ENCODE assay signal across 11 mouse cellular contexts in the genomic region with DNA sequence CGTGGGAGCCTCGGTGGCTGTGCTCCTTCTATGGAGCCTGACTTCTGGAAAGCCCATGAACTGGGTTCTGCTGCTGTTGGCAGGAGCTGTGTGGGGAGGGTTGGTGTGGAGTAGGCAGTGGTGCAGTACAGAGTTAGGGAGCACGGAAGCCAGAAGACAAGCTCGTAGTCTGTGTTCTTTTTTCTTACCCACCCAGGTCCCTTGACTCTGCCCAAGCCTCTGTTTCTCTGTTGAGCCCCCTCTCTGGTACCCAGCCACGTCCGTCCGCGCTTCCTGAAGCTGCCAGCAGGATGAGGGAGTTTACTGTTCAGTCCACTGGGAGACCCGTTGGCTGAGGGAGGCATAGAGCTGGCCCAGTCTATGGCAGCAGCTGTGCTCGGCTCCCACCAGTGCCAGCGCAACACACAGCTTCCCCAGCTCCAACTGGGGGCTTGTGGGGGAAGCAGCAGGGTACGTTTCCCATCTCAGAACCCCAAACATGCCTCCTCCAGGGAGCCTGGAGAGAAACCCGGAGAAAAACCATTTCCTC. TPM values are rescaled to one million over a fixed set of nuclear protein-coding genes. Genes with fewer than 3 reads are reported as not detected.
DNase-seq lines count a peak whose midpoint lies in the region.
"Had no signal": no experiment of that assay in that cellular context is flagged by ENCODE, and none has a peak within 500 bp of the region (broad histone marks: within the 10 kb centered on the region; RNA-seq: fewer than 3 reads in every experiment).

No protein-coding gene starts in this region.

- intact Hi-C loops in left cerebral cortex, postnatal 14 days (cut with DNase I): no loop called here

- peak; percentile 27 to 34 for DNase-seq in left cerebral cortex, postnatal 14 days (ENCODE audit: low spot score in 2 of 2)
- DNase-seq in left cerebral cortex, adult 11 months (ENCODE audit: low spot score): no peak
- DNase-seq in gastrocnemius, postnatal 10 days: peak; percentile 32
- peak; percentile 46 to 69 for DNase-seq in layer of hippocampus, postnatal 14 days (ENCODE audit: low spot score in 2 of 2)
- DNase-seq in right cerebral cortex, postnatal 25 days: peak; percentile 28
- no peak for DNase-seq in thymus, postnatal 0 days (ENCODE audit: low spot score)
- DNase-seq in cerebellum, adult 11-12 months: no peak

RNA-seq across cellular contexts. Expression of a gene that starts 7.3 kb away (rescaled TPM):
- total RNA-seq in left cerebral cortex, postnatal 14 days (2021): under 1 TPM; 0.30 to 0.37 TPM
- total RNA-seq in gastrocnemius, postnatal 10 days (2021): not detected
- total RNA-seq in layer of hippocampus, postnatal 14 days (2021): under 1 TPM; 0.85 to 0.91 TPM
- polyA plus RNA-seq in thymus, postnatal 0 days (2015; fragmentation: Nextera tagmentation; extraction: Ambion mirVana): not detected in 2 replicates
- total RNA-seq: hematopoietic stem cell, adult 5-6 weeks; liver, adult 2 months; megakaryocyte-erythroid progenitor cell, adult 5-6 weeks had no signal
- polyA plus RNA-seq: liver, adult 2 months; spleen, adult 2 months had no signal

RNA-seq across cellular contexts. Expression of a gene that starts 17.7 kb away (rescaled TPM):
- 100 to 1,000 TPM; 155 to 162 TPM for total RNA-seq in left cerebral cortex, postnatal 14 days (2021)
- 100 to 1,000 TPM in 1 of 2 experiments, 10 to 100 TPM in 1; 97.9 to 117 TPM for total RNA-seq in gastrocnemius, postnatal 10 days (2021)
- total RNA-seq in layer of hippocampus, postnatal 14 days (2021): 100 to 1,000 TPM; 152 TPM
- polyA plus RNA-seq in thymus, postnatal 0 days (2015; fragmentation: Nextera tagmentation; extraction: Ambion mirVana): 115 and 123 TPM in 2 replicates

RNA-seq across cellular contexts. Expression of a gene that starts 17.9 kb away (rescaled TPM):
- total RNA-seq in left cerebral cortex, postnatal 14 days (2021): 10 to 100 TPM; 74.5 to 77.9 TPM
- total RNA-seq in gastrocnemius, postnatal 10 days (2021): 10 to 100 TPM; 43.2 to 47.5 TPM
- total RNA-seq in layer of hippocampus, postnatal 14 days (2021): 10 to 100 TPM; 71.4 to 73.2 TPM
- 69.2 and 75.0 TPM in 2 replicates for polyA plus RNA-seq in thymus, postnatal 0 days (2015; fragmentation: Nextera tagmentation; extraction: Ambion mirVana)

RNA-seq across cellular contexts. Expression of a gene that starts 36.4 kb away (rescaled TPM):
- 10 to 100 TPM; 17.4 to 21.5 TPM for total RNA-seq in left cerebral cortex, postnatal 14 days (2021)
- 1 to 10 TPM; 5.2 to 7.0 TPM for total RNA-seq in gastrocnemius, postnatal 10 days (2021)
- 10 to 100 TPM; 21.9 to 22.4 TPM for total RNA-seq in layer of hippocampus, postnatal 14 days (2021)
- polyA plus RNA-seq in thymus, postnatal 0 days (2015; fragmentation: Nextera tagmentation; extraction: Ambion mirVana): 15.4 and 17.4 TPM in 2 replicates

Comparison
In these comparisons a context has a peak if more than half of its experiments do, and no peak if none do; other contexts are left out.
1. DNase-seq: peak in left cerebral cortex, postnatal 14 days (2 of 2), gastrocnemius, postnatal 10 days (single experiment), layer of hippocampus, postnatal 14 days (2 of 2) and right cerebral cortex, postnatal 25 days (single experiment); none in left cerebral cortex, adult 11 months (single experiment), thymus, postnatal 0 days (single experiment) and cerebellum, adult 11-12 months (single experiment).